Mouse (Mus musculus) limb, embryonic 14.5 days (tissue): Measurements from ENCODE around the gene Mia2. TPM values are rescaled to one million over a fixed set of nuclear protein-coding genes. Genes with fewer than 3 reads are reported as not detected.

ENCODE experiments used
- ATAC-seq: fragments of 200-750 bp; cut with Nextera tagmentation; 2 replicates; pipeline ENCODE4 v1.8.0; 2017; ENCODE audit warnings: low read depth, moderate number of reproducible peaks, moderate TSS enrichment; ENCODE audit not compliant: low FRiP score
- DNase-seq: peaks from one replicate; pipeline ENCODE4 v3.0.0-alpha.2; 2015; ENCODE audit warnings: low spot score
- H3K27ac ChIP-seq: fragments of 300-500 bp; sonication (generic); replicated peaks from 2 replicates; pipeline ENCODE4 v1.5.1; 2014; ENCODE audit warnings: low read depth, mild to moderate bottlenecking, low read length, moderate library complexity, mixed read lengths
- H3K27me3 ChIP-seq: fragments of 300-500 bp; sonication (generic); 2 replicates; pipeline ENCODE4 v1.6.1; 2014; ENCODE audit warnings: low read length, mixed read lengths; ENCODE audit not compliant: control insufficient read depth, insufficient read depth
- H3K36me3 ChIP-seq: fragments of 300-500 bp; sonication (generic); 2 replicates; pipeline ENCODE4 v1.6.1; 2014; ENCODE audit warnings: mild to moderate bottlenecking, low read length, moderate library complexity, mixed read lengths; ENCODE audit not compliant: control insufficient read depth, insufficient read depth
- H3K4me1 ChIP-seq: fragments of 300-500 bp; sonication (generic); 2 replicates; pipeline ENCODE4 v1.6.1; 2014; ENCODE audit warnings: antibody characterized with exemption, low read length, mixed read lengths; ENCODE audit not compliant: control insufficient read depth, insufficient read depth
- H3K4me2 ChIP-seq: fragments of 300-500 bp; sonication (generic); replicated peaks from 2 replicates; pipeline ENCODE4 v1.6.1; 2014; ENCODE audit warnings: low read depth, mild to moderate bottlenecking, low read length, moderate library complexity; ENCODE audit not compliant: severe bottlenecking
- H3K4me3 ChIP-seq: fragments of 300-500 bp; sonication (generic); replicated peaks from 2 replicates; pipeline ENCODE4 v1.5.1; 2014; ENCODE audit warnings: low read length
- H3K9ac ChIP-seq: fragments of 300-500 bp; sonication (generic); 2 replicates; pipeline ENCODE4 v1.6.1; 2014; ENCODE audit warnings: mild to moderate bottlenecking, low read depth, low read length, moderate library complexity; ENCODE audit not compliant: severe bottlenecking
- H3K9me3 ChIP-seq: fragments of 300-500 bp; sonication (generic); 2 replicates; pipeline ENCODE4 v1.6.1; 2016; ENCODE audit warnings: low read length; ENCODE audit not compliant: control insufficient read depth
- POLR2A ChIP-seq: fragments of 200-500 bp; IDR thresholded peaks from 2 replicates; pipeline ENCODE4 v1.8.0; 2012; ENCODE audit warnings: inconsistent platforms, mild to moderate bottlenecking, moderate library complexity, borderline replicate concordance; ENCODE audit not compliant: insufficient read depth, insufficient read length; ENCODE audit errors: extremely low read depth
- WGBS: fragments of 180-500 bp; shearing (Covaris S2); extraction: QIAGEN DNeasy Blood & Tissue Kit; methylation state at CpG from one replicate; pipeline ENCODE4 v1.1.7; 2014; 5-methylcytosine and 5-hydroxymethylcytosine counted together
- polyA plus RNA-seq, 2 experiments: library from polyadenylated mRNA; depleted of rRNA in 1 of 2; stranded (reverse) in 1 of 2; unstranded in 1 of 2; fragments of >200 nt; fragmentation: Nextera tagmentation in 1 of 2; extraction: Ambion mirVana in 1 of 2; gene quantifications; 2 replicates each; pipeline versions ENCODE4 v1.2.1 to v1.2.3; 2012 to 2014

Gene Mia2
- polyA plus RNA-seq, 2 experiments: 59.1 to 61.8 TPM

GRCm38 (mm10) chr12:59188086-59188682 lies 92.6 kb downstream of the Mia2 start:
- DNase-seq: no peak
- no peaks in the 10 kb centered on the region for H3K4me1 ChIP-seq
- H3K9me3 ChIP-seq: no peaks in the 10 kb centered on the region
- H3K4me3 ChIP-seq: no peak overlapping the region
- H3K27me3 ChIP-seq: no peaks in the 10 kb centered on the region
- no peak overlapping the region for H3K27ac ChIP-seq
- H3K4me2 ChIP-seq: no peak overlapping the region
- WGBS: 90% methylated on average over 12 of the region's 12 CpGs
- no peak for TF ChIP-seq POLR2A
- no peak for ATAC-seq
- H3K36me3 ChIP-seq: peaks cover 73% of the 10 kb centered on the region
- H3K9ac ChIP-seq: no peak overlapping the region

- Histone ChIP-seq H3K27me3 (no peaks in the 10 kb centered on the region), H3K4me3 (no peak overlapping the region), H3K9ac (no peak overlapping the region), H3K27ac (no peak overlapping the region), H3K4me1 (no peaks in the 10 kb centered on the region), H3K36me3 (peaks cover 38% of the 10 kb centered on the region), H3K4me2 (no peak overlapping the region), H3K9me3 (no peaks in the 10 kb centered on the region)
- no peak for TF ChIP-seq POLR2A
- no peak for ATAC-seq
- no peak for DNase-seq
- 84% methylated on average over 3 of the region's 3 CpGs for WGBS
These were observed 98.0 kb downstream of the Mia2 start for GRCm38 (mm10) chr12:59193637-59194036.

GRCm38 (mm10) chr12:59194341-59195003 lies 98.9 kb downstream of the Mia2 start:
- Histone ChIP-seq H3K4me3 (no peak overlapping the region), H3K9ac (no peak overlapping the region), H3K9me3 (no peaks in the 10 kb centered on the region), H3K36me3 (peaks cover 35% of the 10 kb centered on the region), H3K4me2 (no peak overlapping the region), H3K27ac (no peak overlapping the region), H3K4me1 (no peaks in the 10 kb centered on the region), H3K27me3 (no peaks in the 10 kb centered on the region)
- WGBS: 82% methylated on average over 9 of the region's 9 CpGs
- DNase-seq (no peak), ATAC-seq (no peak)
- TF ChIP-seq POLR2A: no peak

- no peak for TF ChIP-seq POLR2A
- Histone ChIP-seq H3K4me1 (no peaks in the 10 kb centered on the region), H3K9ac (no peak overlapping the region), H3K9me3 (no peaks in the 10 kb centered on the region), H3K27me3 (no peaks in the 10 kb centered on the region), H3K27ac (no peak overlapping the region), H3K4me2 (no peak overlapping the region), H3K36me3 (peaks cover 36% of the 10 kb centered on the region), H3K4me3 (no peak overlapping the region)
- ATAC-seq (no peak), DNase-seq (no peak)
- 89% methylated on average over 4 of the region's 4 CpGs for WGBS
These were observed 99.5 kb downstream of the Mia2 start for GRCm38 (mm10) chr12:59195065-59195464.

- Histone ChIP-seq H3K36me3 (peaks cover 30% of the 10 kb centered on the region), H3K4me1 (no peaks in the 10 kb centered on the region), H3K9me3 (no peaks in the 10 kb centered on the region), H3K4me2 (no peak overlapping the region), H3K9ac (no peak overlapping the region), H3K4me3 (no peak overlapping the region), H3K27me3 (no peaks in the 10 kb centered on the region), H3K27ac (no peak overlapping the region)
- 51% methylated on average over 4 of the region's 4 CpGs for WGBS
- no peak for TF ChIP-seq POLR2A
- DNase-seq: no peak
- ATAC-seq: no peak
These were observed 100.3 kb downstream of the Mia2 start for GRCm38 (mm10) chr12:59195941-59196340.
